Mouse (Mus musculus) lung, embryonic 16.5 days (tissue): ENCODE measurements around the gene Uck2. TPM values are rescaled to one million over a fixed set of nuclear protein-coding genes. Genes with fewer than 3 reads are reported as not detected.
A peak's percentile ranks its signal among the peaks of the same experiment; 100 is the strongest.

Source experiments
- ATAC-seq: fragments of 200-750 bp; cut with Nextera tagmentation; 2 replicates; pipeline ENCODE4 v1.8.0; 2017; ENCODE audit warnings: low read depth, mild to moderate bottlenecking, moderate library complexity
- H3K27ac ChIP-seq: fragments of 300-500 bp; sonication (generic); 2 replicates; pipeline ENCODE4 v1.5.1; 2014; ENCODE audit warnings: mild to moderate bottlenecking, control low read depth, low read length
- H3K27me3 ChIP-seq: fragments of 300-500 bp; sonication (generic); 2 replicates; pipeline ENCODE4 v1.6.1; 2014; ENCODE audit warnings: low read depth, low read length, mixed read lengths; ENCODE audit not compliant: control insufficient read depth, insufficient read depth
- H3K36me3 ChIP-seq: fragments of 300-500 bp; sonication (generic); 2 replicates; pipeline ENCODE4 v1.6.1; 2014; ENCODE audit warnings: low read length; ENCODE audit not compliant: control insufficient read depth, insufficient read depth
- H3K4me1 ChIP-seq: fragments of 300-500 bp; sonication (generic); replicated peaks from 2 replicates; pipeline ENCODE4 v1.6.1; 2014; ENCODE audit warnings: low read length, mixed read lengths; ENCODE audit not compliant: control insufficient read depth, insufficient read depth
- H3K4me2 ChIP-seq: fragments of 300-500 bp; sonication (generic); 2 replicates; pipeline ENCODE4 v1.6.1; 2014; ENCODE audit warnings: low read depth, low read length, control low read depth
- H3K4me3 ChIP-seq: fragments of 300-500 bp; sonication (generic); 2 replicates; pipeline ENCODE4 v1.5.1; 2014; ENCODE audit warnings: mild to moderate bottlenecking, low read length, control low read depth
- H3K9ac ChIP-seq: fragments of 300-500 bp; sonication (generic); 2 replicates; pipeline ENCODE4 v1.6.1; 2014; ENCODE audit warnings: low read length, control low read depth
- H3K9me3 ChIP-seq: fragments of 300-500 bp; sonication (generic); 2 replicates; pipeline ENCODE4 v1.6.1; 2016; ENCODE audit warnings: low read length; ENCODE audit not compliant: control insufficient read depth
- WGBS: fragments of 180-500 bp; shearing (Covaris S2); extraction: QIAGEN DNeasy Blood & Tissue Kit; methylation state at CpG from one replicate; pipeline ENCODE4 v1.1.7; 2014; 5-methylcytosine and 5-hydroxymethylcytosine counted together
- polyA plus RNA-seq: library from polyadenylated mRNA; unstranded; fragments of >200 nt; fragmentation: Nextera tagmentation; extraction: Ambion mirVana; gene quantifications from 2 replicates; pipeline ENCODE4 v1.2.1, GENCODE M21; 2015

Uck2 gene
- polyA plus RNA-seq, 1 experiment from 2014 or later = 70.8 TPM

DNA sequence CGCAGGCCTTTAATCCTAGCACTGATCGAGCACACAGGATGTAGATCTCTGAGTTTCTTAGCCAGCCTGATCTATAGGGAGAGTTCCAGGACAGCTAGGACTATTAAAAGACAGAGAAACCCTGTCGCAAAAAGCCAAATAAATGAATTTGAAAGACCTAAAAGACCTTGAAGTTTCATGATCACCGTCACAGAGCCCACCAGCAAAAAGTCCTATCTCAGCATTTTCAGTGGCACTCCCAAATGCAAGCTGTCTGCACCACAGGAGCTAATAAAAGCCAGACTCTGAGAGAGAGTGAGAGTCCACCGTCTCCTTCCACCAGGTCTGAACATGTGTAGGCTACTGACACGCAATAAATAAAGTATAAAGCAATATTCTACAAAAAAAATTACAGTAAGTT, 6.7 kb downstream of the Uck2 start:
- no peak overlapping the region for H3K9ac ChIP-seq
- H3K4me3 ChIP-seq = no peak overlapping the region
- no peaks in the 10 kb centered on the region for H3K36me3 ChIP-seq
- no peaks in the 10 kb centered on the region for H3K9me3 ChIP-seq
- H3K27me3 ChIP-seq = no peaks in the 10 kb centered on the region
- 71% methylated on average over 6 of the region's 6 CpGs for WGBS
- ATAC-seq = no peak
- no peak overlapping the region for H3K27ac ChIP-seq
- H3K4me1 ChIP-seq = peaks cover 15% of the 10 kb centered on the region
- no peak overlapping the region for H3K4me2 ChIP-seq

DNA sequence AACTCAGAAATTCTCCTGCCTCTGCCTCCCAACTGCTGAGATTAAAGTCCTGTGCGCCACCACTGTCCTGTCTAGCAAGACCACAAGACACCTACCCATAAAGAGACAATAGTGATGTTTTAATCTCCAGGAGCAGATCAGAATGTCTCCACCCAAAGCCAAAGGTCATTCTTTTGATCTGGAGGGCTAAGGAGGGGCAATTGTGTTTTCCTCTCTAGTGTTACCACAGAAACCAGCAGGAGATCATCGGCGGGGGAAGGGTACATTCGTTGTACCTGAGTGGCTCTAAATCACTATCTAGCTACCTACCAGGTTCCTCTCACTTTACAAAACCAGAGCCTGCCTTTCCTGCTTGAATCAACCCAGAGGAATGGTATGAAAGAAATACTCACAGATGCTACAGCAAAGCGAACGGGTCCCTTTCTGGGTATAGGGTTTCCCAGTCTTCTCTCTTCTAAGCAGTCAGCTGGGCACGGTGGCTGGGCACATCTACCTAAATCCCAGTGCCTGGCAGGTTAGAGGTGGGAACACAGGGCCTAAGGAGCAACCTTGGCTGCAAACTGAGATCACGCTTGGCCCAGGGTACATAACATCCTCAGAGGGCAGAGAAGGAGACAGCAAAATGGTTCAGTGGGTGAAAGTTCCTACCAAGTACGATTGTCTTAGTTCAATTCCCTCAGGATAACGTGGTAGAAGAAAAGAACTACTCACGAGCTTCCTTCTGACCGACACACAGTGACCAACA, 10.3 kb downstream of the Uck2 start:
- H3K27me3 ChIP-seq = no peaks in the 10 kb centered on the region
- H3K4me3 ChIP-seq = no peak overlapping the region
- H3K36me3 ChIP-seq = no peaks in the 10 kb centered on the region
- H3K4me2 ChIP-seq = no peak overlapping the region
- H3K9ac ChIP-seq = no peak overlapping the region
- no peak for ATAC-seq
- whole genome bisulfite sequencing = 83% methylated on average over 12 of the region's 12 CpGs
- no peak overlapping the region for H3K27ac ChIP-seq
- H3K4me1 ChIP-seq = peaks cover 36% of the 10 kb centered on the region
- H3K9me3 ChIP-seq = no peaks in the 10 kb centered on the region

DNA sequence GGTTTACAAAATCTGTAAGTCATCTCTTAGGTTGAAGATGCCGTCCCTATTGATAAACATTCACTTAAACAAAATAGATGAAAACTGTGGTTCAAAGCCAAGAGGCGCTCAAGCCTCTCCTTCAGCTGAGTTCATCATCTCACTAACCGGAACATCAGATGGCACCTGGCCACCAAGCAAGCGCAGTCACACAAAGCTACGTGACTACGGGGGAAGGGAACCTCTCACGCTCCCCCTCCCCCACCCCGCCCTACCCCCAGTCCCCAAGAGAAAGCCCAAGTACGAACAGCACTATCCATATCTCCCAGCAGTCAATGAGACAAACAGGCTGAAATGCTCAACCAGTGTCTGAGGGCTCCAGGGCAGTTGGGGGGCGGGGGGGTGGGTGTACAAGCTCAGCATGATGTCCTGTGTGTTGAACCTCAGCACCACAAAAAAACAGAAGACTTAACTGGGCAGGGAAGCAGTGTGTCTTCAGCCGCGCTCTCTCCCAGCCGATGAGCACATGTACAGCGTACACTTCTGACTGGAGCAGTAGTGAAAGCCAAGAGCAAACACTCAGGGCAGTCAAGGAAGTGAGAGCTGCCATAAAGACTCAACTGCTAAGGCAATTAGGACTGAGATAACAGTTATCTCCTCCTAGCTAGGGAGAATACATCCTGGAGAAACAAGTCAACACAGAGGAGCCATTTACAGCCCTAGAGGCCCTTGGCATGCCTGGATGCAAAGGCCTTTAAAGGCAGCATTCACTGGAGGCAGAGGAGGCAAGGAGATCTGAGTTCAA, 11.5 kb downstream of the Uck2 start:
- ATAC-seq = 0 out of 2 replicates have a peak, but pooled peaks have one; percentile 23
- no peak overlapping the region for H3K9ac ChIP-seq
- no peaks in the 10 kb centered on the region for H3K9me3 ChIP-seq
- no peak overlapping the region for H3K4me3 ChIP-seq
- peak overlapping the region; percentile 21 for H3K4me2 ChIP-seq
- peaks cover 48% of the 10 kb centered on the region for H3K4me1 ChIP-seq
- H3K27ac ChIP-seq = no peak overlapping the region
- WGBS = 31% methylated on average over 14 of the region's 14 CpGs
- no peaks in the 10 kb centered on the region for H3K36me3 ChIP-seq
- H3K27me3 ChIP-seq = no peaks in the 10 kb centered on the region

DNA sequence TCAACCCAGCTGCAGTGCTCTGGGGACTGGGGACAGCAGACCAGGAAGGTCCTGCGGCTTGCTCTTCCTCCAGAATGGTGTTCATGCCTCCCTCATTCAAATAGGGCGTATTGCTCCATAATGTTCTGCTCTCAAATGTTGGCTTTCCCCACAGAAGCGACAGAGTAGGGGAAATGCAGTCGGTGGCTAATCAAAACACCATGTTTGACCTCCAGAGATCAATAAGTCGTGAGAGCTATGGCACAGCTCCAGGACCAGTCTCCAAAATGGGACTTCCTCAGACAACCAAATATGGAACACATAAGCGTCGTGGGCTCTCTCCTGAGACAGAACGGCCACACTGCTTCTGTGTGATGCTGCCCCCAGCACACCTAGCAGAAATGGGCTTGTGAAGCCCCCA, 13.3 kb downstream of the Uck2 start:
- Histone ChIP-seq H3K9ac (no peak overlapping the region), H3K4me2 (no peak overlapping the region), H3K9me3 (no peaks in the 10 kb centered on the region), H3K36me3 (no peaks in the 10 kb centered on the region), H3K4me3 (no peak overlapping the region), H3K27ac (peak overlapping the region; percentile 59), H3K4me1 (peaks cover 53% of the 10 kb centered on the region), H3K27me3 (no peaks in the 10 kb centered on the region)
- WGBS = 34% methylated on average over 8 of the region's 8 CpGs
- ATAC-seq = no peak; the same call in 1 of the 2 replicates

DNA sequence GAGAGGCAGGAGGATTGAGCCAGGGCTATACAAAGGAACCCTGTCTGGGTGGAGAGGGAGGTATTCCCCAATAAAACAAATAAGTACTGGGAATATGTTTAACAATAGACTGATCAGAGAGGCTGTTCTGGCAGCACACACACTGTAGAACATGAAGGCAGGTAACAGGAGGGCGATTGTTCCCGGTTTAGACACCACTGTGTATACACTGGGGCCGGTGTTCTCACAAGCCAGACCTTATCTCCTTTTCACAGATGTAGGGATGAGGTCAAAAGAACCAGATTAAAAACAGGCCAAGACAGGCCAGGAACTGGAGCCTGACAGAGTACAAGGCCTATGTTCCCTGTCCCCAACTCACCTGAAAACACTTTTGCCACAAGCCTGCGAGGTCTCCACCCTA, 13.8 kb downstream of the Uck2 start:
- Histone ChIP-seq H3K4me2 (no peak overlapping the region), H3K36me3 (no peaks in the 10 kb centered on the region), H3K4me1 (peaks cover 53% of the 10 kb centered on the region), H3K9ac (no peak overlapping the region), H3K27me3 (no peaks in the 10 kb centered on the region), H3K9me3 (no peaks in the 10 kb centered on the region), H3K4me3 (no peak overlapping the region), H3K27ac (peak overlapping the region; percentile 59)
- ATAC-seq = no peak
- WGBS = 31% methylated on average over 4 of the region's 4 CpGs

DNA sequence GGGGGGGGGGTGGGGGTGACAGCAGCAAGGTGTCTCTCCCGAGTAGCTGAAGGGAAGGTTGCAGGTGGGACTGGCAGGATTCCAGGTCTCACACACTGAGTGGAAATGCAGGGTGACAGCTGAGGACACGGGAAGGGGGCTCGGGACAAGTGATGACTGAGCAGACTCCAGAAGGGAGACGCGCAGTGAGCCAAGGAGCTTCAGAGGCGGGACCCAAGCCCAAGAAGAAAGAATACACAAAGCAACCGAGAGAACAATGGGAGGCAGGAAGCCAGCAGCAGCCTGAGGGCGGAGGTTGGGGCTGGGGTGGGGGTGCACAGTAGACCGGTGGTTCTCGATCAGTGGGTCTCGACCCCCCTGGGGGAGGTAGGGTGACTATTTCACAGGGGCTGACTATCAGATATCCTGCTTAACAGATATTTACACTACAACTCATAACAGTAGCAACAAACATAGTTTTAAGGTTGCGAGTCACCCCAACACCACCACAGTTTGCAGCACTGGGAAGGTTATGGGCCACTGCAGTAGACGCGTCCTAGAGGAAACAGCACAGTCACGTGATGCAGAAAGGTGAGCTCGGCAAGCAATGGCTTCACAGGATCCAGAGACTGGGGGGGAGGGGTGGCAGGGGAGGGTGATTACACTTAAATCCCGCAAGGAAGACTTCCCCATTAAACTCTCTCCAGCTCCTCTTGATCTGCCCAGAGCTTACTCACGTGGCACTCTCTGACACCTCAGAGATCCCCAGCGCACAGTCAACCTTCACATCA, 14.6 kb downstream of the Uck2 start:
- Histone ChIP-seq H3K4me1 (peaks cover 53% of the 10 kb centered on the region), H3K27me3 (no peaks in the 10 kb centered on the region), H3K9me3 (no peaks in the 10 kb centered on the region), H3K4me2 (peak overlapping the region; percentile 56), H3K36me3 (no peaks in the 10 kb centered on the region), H3K4me3 (peak overlapping the region; percentile 32), H3K27ac (peak overlapping the region; percentile 84), H3K9ac (peak overlapping the region; percentile 39)
- peak; percentile 73 for ATAC-seq
- 3% methylated on average over 19 of the region's 19 CpGs for WGBS

DNA sequence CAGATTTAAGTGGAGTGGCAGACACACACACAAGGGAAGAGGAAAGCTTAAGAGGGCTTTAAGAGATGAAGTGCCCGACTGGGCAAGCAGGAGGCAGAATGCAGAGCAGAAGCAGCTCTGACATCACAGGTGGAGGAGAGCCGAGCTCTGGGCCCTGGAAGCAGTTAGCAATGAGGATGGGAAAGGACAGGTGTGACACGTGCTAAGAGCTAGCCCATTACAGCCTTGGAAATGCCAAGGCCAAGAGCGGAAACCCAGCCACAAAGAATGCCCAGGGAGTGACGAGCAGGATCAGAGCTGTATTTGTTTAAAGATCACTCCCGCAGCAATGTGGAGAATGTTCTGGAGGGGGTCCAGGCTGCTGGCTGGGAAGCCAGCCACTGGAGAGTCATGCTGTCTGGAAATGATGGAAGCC, 15.3 kb downstream of the Uck2 start:
- no peaks in the 10 kb centered on the region for H3K36me3 ChIP-seq
- peak overlapping the region; percentile 56 for H3K4me2 ChIP-seq
- no peaks in the 10 kb centered on the region for H3K9me3 ChIP-seq
- WGBS = 5% methylated on average over 6 of the region's 6 CpGs
- peaks cover 53% of the 10 kb centered on the region for H3K4me1 ChIP-seq
- peak overlapping the region; percentile 39 for H3K9ac ChIP-seq
- peak overlapping the region; percentile 84 for H3K27ac ChIP-seq
- peak; percentile 84 for ATAC-seq
- no peaks in the 10 kb centered on the region for H3K27me3 ChIP-seq
- H3K4me3 ChIP-seq = peak overlapping the region; percentile 32

DNA sequence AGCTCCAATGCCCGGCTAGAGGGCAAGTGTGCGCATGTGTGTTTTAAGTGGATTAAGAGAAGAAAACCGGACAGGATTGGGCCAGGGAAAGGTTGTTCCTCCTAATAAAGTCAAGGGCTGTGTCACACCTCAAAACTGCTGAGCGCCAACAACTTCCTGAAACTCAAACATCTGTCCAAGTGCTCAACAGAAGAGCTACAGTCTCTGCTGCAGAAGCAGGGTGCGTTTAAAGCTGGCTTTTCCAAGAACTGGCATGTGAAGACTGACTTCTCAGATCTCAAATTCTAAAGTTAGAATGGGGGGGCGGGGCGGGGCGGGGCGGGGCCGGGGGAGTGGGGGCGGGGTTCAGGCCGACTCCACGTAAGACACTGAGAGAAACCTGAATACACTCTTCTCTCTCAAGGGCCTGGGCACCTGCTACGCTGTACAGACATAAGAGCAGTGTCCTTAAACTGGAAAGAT, 15.7 kb downstream of the Uck2 start:
- no peaks in the 10 kb centered on the region for H3K9me3 ChIP-seq
- H3K4me2 ChIP-seq = peak overlapping the region; percentile 56
- no peaks in the 10 kb centered on the region for H3K27me3 ChIP-seq
- H3K36me3 ChIP-seq = no peaks in the 10 kb centered on the region
- H3K4me1 ChIP-seq = peaks cover 53% of the 10 kb centered on the region
- H3K9ac ChIP-seq = peak overlapping the region; percentile 36; the same call in 1 of the 2 replicates
- peak overlapping the region; percentile 32 for H3K4me3 ChIP-seq
- ATAC-seq = peak; percentile 51
- 22% methylated on average over 14 of the region's 14 CpGs for WGBS
- H3K27ac ChIP-seq = peak overlapping the region; percentile 84
